Mouse (Mus musculus): ENCODE measurements around the gene Mrpl48.

GRCm38 (mm10) chr7:100537519-100537902 is 70.6 kb downstream of the Mrpl48 start:
- TF ChIP-seq CTCF (conservative IDR thresholded peaks at IDR 0.05; ENCODE audit: insufficient read depth, insufficient read length, low read depth, low read length) (no peak), POLR2A (IDR thresholded peaks at IDR 0.05; ENCODE audit: low read depth, low read length) (no peak)

Data from kidney, adult 2 months (tissue).